Mouse (Mus musculus): ENCODE results near the gene Zbtb16.

Zbtb16 gene

GRCm38 (mm10) chr9:48607417-48607816 lies 228.6 kb downstream of the Zbtb16 start:
- in situ Hi-C loops (cut with MboI, MseI), result no loop called here

- in situ Hi-C loops (cut with MboI, MseI), result no loop called here
Measured at GRCm38 (mm10) chr9:48606171-48606570, 229.9 kb downstream of the Zbtb16 start.

GRCm38 (mm10) chr9:48605697-48606096 lies 230.3 kb downstream of the Zbtb16 start:
- in situ Hi-C loops (cut with MboI, MseI), result no loop called here

GRCm38 (mm10) chr9:48604939-48605598 lies 231.0 kb downstream of the Zbtb16 start, which contains the start of gene Nnmt:
TSS of gene Nnmt (minus strand) at chr9:48605153.
- in situ Hi-C loops (cut with MboI, MseI), result no loop called here
